Mouse (Mus musculus): ENCODE measurements around the gene Gfra4. TPM values are rescaled to one million over a fixed set of nuclear protein-coding genes. Genes with fewer than 3 reads are reported as not detected.
A peak's percentile ranks its signal among the peaks of the same experiment; 100 is the strongest.

The Gfra4 gene
- polyA plus RNA-seq (2014; fragmentation: Nextera tagmentation; extraction: Ambion mirVana): 49.4 and 63.7 TPM in 2 replicates

GRCm38 (mm10) chr2:131042988-131043387 is at the start of gene Gfra4:
TSS of gene Gfra4 (minus strand) at chr2:131043088.
- H3K4me1 ChIP-seq (ENCODE audit: control insufficient read depth, insufficient read depth, low read length): no peaks in the 10 kb centered on the region
- H3K9ac ChIP-seq (replicated peaks; ENCODE audit: low read depth, low read length): no peak within 1 kb of the TSS
- ATAC-seq (ENCODE audit: low read depth): no peak
- H3K27ac ChIP-seq (ENCODE audit: low read depth, low read length): no peak within 1 kb of the TSS
- H3K9me3 ChIP-seq (ENCODE audit: control insufficient read depth, low read length): no peaks in the 10 kb centered on the region
- H3K36me3 ChIP-seq (ENCODE audit: control insufficient read depth, insufficient read depth, low read length): no peaks in the 10 kb centered on the region
- H3K4me3 ChIP-seq (ENCODE audit: low read depth, low read length): peak within 1 kb of the TSS; percentile 63; the same call in 1 of the 2 replicates
- H3K27me3 ChIP-seq (ENCODE audit: control insufficient read depth, insufficient read depth, low read length): peaks cover 19% of the 10 kb centered on the region; the same call in 1 of the 2 replicates
- 63% methylated on average over 2 of the region's 2 CpGs for WGBS
- peak within 1 kb of the TSS; percentile 78 for H3K4me2 ChIP-seq (ENCODE audit: low read depth, low read length)

GRCm38 (mm10) chr2:131090852-131091251 is 48.0 kb upstream of the Gfra4 start:
- Histone ChIP-seq H3K9me3 (ENCODE audit: control insufficient read depth, low read length) (no peaks in the 10 kb centered on the region), H3K36me3 (ENCODE audit: control insufficient read depth, insufficient read depth, low read length) (no peaks in the 10 kb centered on the region), H3K4me3 (ENCODE audit: low read depth, low read length) (no peak overlapping the region), H3K9ac (replicated peaks; ENCODE audit: low read depth, low read length) (no peak overlapping the region), H3K4me1 (ENCODE audit: control insufficient read depth, insufficient read depth, low read length) (no peaks in the 10 kb centered on the region), H3K27me3 (ENCODE audit: control insufficient read depth, insufficient read depth, low read length) (no peaks in the 10 kb centered on the region), H3K27ac (ENCODE audit: low read depth, low read length) (no peak overlapping the region), H3K4me2 (ENCODE audit: low read depth, low read length) (no peak overlapping the region)
- no peak for ATAC-seq (ENCODE audit: low read depth)
- 84% methylated on average over 3 of the region's 3 CpGs for WGBS

GRCm38 (mm10) chr2:131089634-131090033 is 46.7 kb upstream of the Gfra4 start:
- H3K4me1 ChIP-seq (ENCODE audit: control insufficient read depth, insufficient read depth, low read length): no peaks in the 10 kb centered on the region
- no peaks in the 10 kb centered on the region for H3K27me3 ChIP-seq (ENCODE audit: control insufficient read depth, insufficient read depth, low read length)
- H3K4me2 ChIP-seq (ENCODE audit: low read depth, low read length): no peak overlapping the region
- H3K36me3 ChIP-seq (ENCODE audit: control insufficient read depth, insufficient read depth, low read length): no peaks in the 10 kb centered on the region
- 94% methylated on average over 1 of the region's 1 CpGs for WGBS
- no peak overlapping the region for H3K27ac ChIP-seq (ENCODE audit: low read depth, low read length)
- no peak overlapping the region for H3K9ac ChIP-seq (replicated peaks; ENCODE audit: low read depth, low read length)
- H3K9me3 ChIP-seq (ENCODE audit: control insufficient read depth, low read length): no peaks in the 10 kb centered on the region
- no peak overlapping the region for H3K4me3 ChIP-seq (ENCODE audit: low read depth, low read length)
- no peak for ATAC-seq (ENCODE audit: low read depth)

- 89% methylated on average over 4 of the region's 4 CpGs for WGBS
- Histone ChIP-seq H3K36me3 (ENCODE audit: control insufficient read depth, insufficient read depth, low read length) (no peaks in the 10 kb centered on the region), H3K4me3 (ENCODE audit: low read depth, low read length) (no peak overlapping the region), H3K4me1 (ENCODE audit: control insufficient read depth, insufficient read depth, low read length) (no peaks in the 10 kb centered on the region), H3K27ac (ENCODE audit: low read depth, low read length) (no peak overlapping the region), H3K27me3 (ENCODE audit: control insufficient read depth, insufficient read depth, low read length) (no peaks in the 10 kb centered on the region), H3K4me2 (ENCODE audit: low read depth, low read length) (no peak overlapping the region), H3K9ac (replicated peaks; ENCODE audit: low read depth, low read length) (no peak overlapping the region), H3K9me3 (ENCODE audit: control insufficient read depth, low read length) (no peaks in the 10 kb centered on the region)
- no peak for ATAC-seq (ENCODE audit: low read depth)
Measured at GRCm38 (mm10) chr2:131088581-131088980, 45.7 kb upstream of the Gfra4 start.

GRCm38 (mm10) chr2:131086667-131087390 is 43.9 kb upstream of the Gfra4 start, which contains the start of gene Siglec1:
TSS of gene Siglec1 (minus strand) at chr2:131086765.
- no peaks in the 10 kb centered on the region for H3K9me3 ChIP-seq (ENCODE audit: control insufficient read depth, low read length)
- no peak within 1 kb of the TSS for H3K4me2 ChIP-seq (ENCODE audit: low read depth, low read length)
- no peak within 1 kb of the TSS for H3K27ac ChIP-seq (ENCODE audit: low read depth, low read length)
- H3K27me3 ChIP-seq (ENCODE audit: control insufficient read depth, insufficient read depth, low read length): no peaks in the 10 kb centered on the region
- no peaks in the 10 kb centered on the region for H3K36me3 ChIP-seq (ENCODE audit: control insufficient read depth, insufficient read depth, low read length)
- 86% methylated on average over 11 of the region's 11 CpGs for WGBS
- no peak for ATAC-seq (ENCODE audit: low read depth)
- no peak within 1 kb of the TSS for H3K9ac ChIP-seq (replicated peaks; ENCODE audit: low read depth, low read length)
- no peaks in the 10 kb centered on the region for H3K4me1 ChIP-seq (ENCODE audit: control insufficient read depth, insufficient read depth, low read length)
- H3K4me3 ChIP-seq (ENCODE audit: low read depth, low read length): no peak within 1 kb of the TSS

- Histone ChIP-seq H3K36me3 (ENCODE audit: control insufficient read depth, insufficient read depth, low read length) (no peaks in the 10 kb centered on the region), H3K4me1 (ENCODE audit: control insufficient read depth, insufficient read depth, low read length) (no peaks in the 10 kb centered on the region), H3K9ac (replicated peaks; ENCODE audit: low read depth, low read length) (no peak overlapping the region), H3K4me2 (ENCODE audit: low read depth, low read length) (no peak overlapping the region), H3K27ac (ENCODE audit: low read depth, low read length) (no peak overlapping the region), H3K4me3 (ENCODE audit: low read depth, low read length) (no peak overlapping the region), H3K9me3 (ENCODE audit: control insufficient read depth, low read length) (no peaks in the 10 kb centered on the region), H3K27me3 (ENCODE audit: control insufficient read depth, insufficient read depth, low read length) (no peaks in the 10 kb centered on the region)
- no peak for ATAC-seq (ENCODE audit: low read depth)
- 94% methylated on average over 4 of the region's 4 CpGs for WGBS
Measured at GRCm38 (mm10) chr2:131084206-131084605, 41.3 kb upstream of the Gfra4 start.

- Histone ChIP-seq H3K4me3 (ENCODE audit: low read depth, low read length) (no peak overlapping the region), H3K4me2 (ENCODE audit: low read depth, low read length) (no peak overlapping the region), H3K27me3 (ENCODE audit: control insufficient read depth, insufficient read depth, low read length) (no peaks in the 10 kb centered on the region; the same call in 1 of the 2 replicates), H3K9me3 (ENCODE audit: control insufficient read depth, low read length) (no peaks in the 10 kb centered on the region), H3K27ac (ENCODE audit: low read depth, low read length) (no peak overlapping the region), H3K9ac (replicated peaks; ENCODE audit: low read depth, low read length) (no peak overlapping the region), H3K36me3 (ENCODE audit: control insufficient read depth, insufficient read depth, low read length) (no peaks in the 10 kb centered on the region), H3K4me1 (ENCODE audit: control insufficient read depth, insufficient read depth, low read length) (no peaks in the 10 kb centered on the region)
- ATAC-seq (ENCODE audit: low read depth): no peak
- WGBS: 85% methylated on average over 5 of the region's 5 CpGs
Measured at GRCm38 (mm10) chr2:131080507-131080906, 37.6 kb upstream of the Gfra4 start.

- Histone ChIP-seq H3K27me3 (ENCODE audit: control insufficient read depth, insufficient read depth, low read length) (no peaks in the 10 kb centered on the region), H3K9ac (replicated peaks; ENCODE audit: low read depth, low read length) (no peak overlapping the region), H3K4me1 (ENCODE audit: control insufficient read depth, insufficient read depth, low read length) (no peaks in the 10 kb centered on the region), H3K4me2 (ENCODE audit: low read depth, low read length) (no peak overlapping the region), H3K4me3 (ENCODE audit: low read depth, low read length) (no peak overlapping the region), H3K27ac (ENCODE audit: low read depth, low read length) (no peak overlapping the region), H3K9me3 (ENCODE audit: control insufficient read depth, low read length) (no peaks in the 10 kb centered on the region), H3K36me3 (ENCODE audit: control insufficient read depth, insufficient read depth, low read length) (no peaks in the 10 kb centered on the region)
- ATAC-seq (ENCODE audit: low read depth): no peak
- 85% methylated on average over 10 of the region's 10 CpGs for WGBS
Measured at GRCm38 (mm10) chr2:131072536-131072935, 29.6 kb upstream of the Gfra4 start.

- ATAC-seq (ENCODE audit: low read depth): no peak
- Histone ChIP-seq H3K4me2 (ENCODE audit: low read depth, low read length) (no peak overlapping the region), H3K9ac (replicated peaks; ENCODE audit: low read depth, low read length) (no peak overlapping the region), H3K4me3 (ENCODE audit: low read depth, low read length) (no peak overlapping the region), H3K9me3 (ENCODE audit: control insufficient read depth, low read length) (no peaks in the 10 kb centered on the region), H3K36me3 (ENCODE audit: control insufficient read depth, insufficient read depth, low read length) (no peaks in the 10 kb centered on the region), H3K4me1 (ENCODE audit: control insufficient read depth, insufficient read depth, low read length) (0 out of 2 replicates have a peak, but pooled peaks cover 4% of the 10 kb centered on the region), H3K27me3 (ENCODE audit: control insufficient read depth, insufficient read depth, low read length) (no peaks in the 10 kb centered on the region), H3K27ac (ENCODE audit: low read depth, low read length) (no peak overlapping the region)
- 76% methylated on average over 6 of the region's 6 CpGs for WGBS
Measured at GRCm38 (mm10) chr2:131067481-131067880, 24.6 kb upstream of the Gfra4 start.

All from neural tube, embryonic 14.5 days (tissue).